Mouse (Mus musculus) CD4-positive, CD25-positive, alpha-beta regulatory T cell, adult 4 months (primary cell): ENCODE results near the gene Gm3543. TPM values are rescaled to one million over a fixed set of nuclear protein-coding genes. Genes with fewer than 3 reads are reported as not detected.
"Not testable (repeated sequence)": the region's sequence is repeated elsewhere in the genome, so short reads cannot be mapped to it uniquely, and the experiment has no call there.

Experiments used
- ATAC-seq: one replicate; pipeline ENCODE4 v1.8.0; 2017
- polyA plus RNA-seq, 2 experiments: library from polyadenylated mRNA; unstranded; fragments of 100-300 nt; shearing (Covaris generic); gene quantifications; one replicate each; pipeline ENCODE4 v1.2.1; 2017

The Gm3543 gene
- not detected for polyA plus RNA-seq

GRCm38 (mm10) chr14:41983225-41983624 lies at the start of gene Gm3543:
TSS of gene Gm3543 (minus strand) at chr14:41983325.
- not testable (repeated sequence) for ATAC-seq

- not testable (repeated sequence) for ATAC-seq
Observed at GRCm38 (mm10) chr14:41968596-41968995, 14.5 kb downstream of the Gm3543 start.

- not testable (repeated sequence) for ATAC-seq
Observed at GRCm38 (mm10) chr14:41967827-41968226, 15.3 kb downstream of the Gm3543 start, which contains the start of gene Gm6401. TSS of gene Gm6401 (minus strand) at chr14:41967927.

- ATAC-seq: not testable (repeated sequence)
Observed at GRCm38 (mm10) chr14:41964095-41964494, 19.0 kb downstream of the Gm3543 start.

- not testable (repeated sequence) for ATAC-seq
Observed at GRCm38 (mm10) chr14:41943695-41944094, 39.4 kb downstream of the Gm3543 start, which contains the start of gene 1700024B05Rik. TSS of gene 1700024B05Rik (plus strand) at chr14:41943995.

Other genes with a start within 250 kb of the Gm3543 start
- gene Gm7929, start 232.7 kb downstream of the Gm3543 start, polyA plus RNA-seq: not detected
- not detected for gene Gm47189, start 210.9 kb downstream of the Gm3543 start, polyA plus RNA-seq
- gene Gm7980, start 76.0 kb downstream of the Gm3543 start, polyA plus RNA-seq: not detected
- gene 1700049E17Rik1, start 58.4 kb downstream of the Gm3543 start, polyA plus RNA-seq: not detected
- gene 1700024B05Rik, start 39.3 kb downstream of the Gm3543 start, polyA plus RNA-seq: not detected
- not detected for gene Gm6401, start 15.4 kb downstream of the Gm3543 start, polyA plus RNA-seq
- not detected for gene Gm7951, start 134.0 kb upstream of the Gm3543 start, polyA plus RNA-seq
- gene Gm17027, start 179.3 kb upstream of the Gm3543 start, polyA plus RNA-seq: not detected
- gene Gm3573, start 207.5 kb upstream of the Gm3543 start, polyA plus RNA-seq: not detected